Mouse (Mus musculus) olfactory bulb, adult 2 months (tissue): ENCODE results near the gene Ripk3.

Source experiments
- CTCF ChIP-seq: fragments of 200-500 bp; IDR thresholded peaks from 2 replicates; pipeline ENCODE4 v1.5.1; 2012; ENCODE audit warnings: low read depth, mild to moderate bottlenecking, low read length, moderate library complexity; ENCODE audit not compliant: insufficient read depth
- POLR2A ChIP-seq: fragments of 200-500 bp; IDR thresholded peaks from 2 replicates; pipeline ENCODE4 v1.6.1; 2012; ENCODE audit warnings: mild to moderate bottlenecking, low read depth, low read length, moderate library complexity; ENCODE audit not compliant: insufficient read depth

- TF ChIP-seq POLR2A (no peak), CTCF (no peak)
Measured at GRCm38 (mm10) chr14:55785195-55785594, 3.5 kb downstream of the Ripk3 start.
